Mouse (Mus musculus) lung, adult 2 months (tissue): ENCODE measurements around the gene Lpar3. TPM values are rescaled to one million over a fixed set of nuclear protein-coding genes. Genes with fewer than 3 reads are reported as not detected.

Experiments
- DNase-seq: peaks from one replicate; pipeline ENCODE4 v3.0.0; 2022
- H3K4me1 ChIP-seq: fragments of 200-500 bp; 2 replicates; pipeline ENCODE4 v1.6.1; 2011; ENCODE audit warnings: low read length; ENCODE audit not compliant: control insufficient read depth, insufficient read depth
- H3K4me3 ChIP-seq: fragments of 200-500 bp; replicated peaks from 2 replicates; pipeline ENCODE3; 2011; ENCODE audit warnings: low read depth, mild to moderate bottlenecking, control low read depth, low read length; ENCODE audit errors: extremely low read depth
- CTCF ChIP-seq: fragments of 200-500 bp; IDR thresholded peaks from 2 replicates; pipeline ENCODE4 v1.5.1; 2011; ENCODE audit warnings: mild to moderate bottlenecking, low read length, control low read depth; ENCODE audit not compliant: insufficient read depth
- POLR2A ChIP-seq: fragments of 200-500 bp; IDR thresholded peaks from 2 replicates; pipeline ENCODE4 v1.6.1; 2011; ENCODE audit warnings: low read depth, mild to moderate bottlenecking, control low read depth, low read length, borderline replicate concordance; ENCODE audit errors: extremely low read depth
- WGBS: fragments of 180-500 bp; shearing (Covaris S2); methylation state at CpG from one replicate; pipeline ENCODE4 v1.1.7; 2018; 5-methylcytosine and 5-hydroxymethylcytosine counted together
- polyA plus RNA-seq: library from polyadenylated mRNA; depleted of rRNA; stranded (reverse); fragments of >200 nt; gene quantifications from 2 replicates; pipeline ENCODE4 v1.2.3, GENCODE M21; 2012

Lpar3 gene
- polyA plus RNA-seq, 1 experiment: 17.8 TPM

- Histone ChIP-seq H3K4me1 (no peaks in the 10 kb centered on the region), H3K4me3 (no peak overlapping the region)
- DNase-seq: no peak
- WGBS: 76% methylated on average over 13 of the region's 13 CpGs
- TF ChIP-seq CTCF (no peak), POLR2A (no peak)
These were observed 8.0 kb downstream of the Lpar3 start for GRCm38 (mm10) chr3:146228559-146229310.

- no peak for DNase-seq
- Histone ChIP-seq H3K4me1 (no peaks in the 10 kb centered on the region; the same call in 1 of the 2 replicates), H3K4me3 (no peak overlapping the region)
- 61% methylated on average over 7 of the region's 7 CpGs for WGBS
- TF ChIP-seq CTCF (no peak), POLR2A (no peak)
These were observed 11.9 kb downstream of the Lpar3 start for GRCm38 (mm10) chr3:146232708-146233107.

GRCm38 (mm10) chr3:146233741-146234140, 13.0 kb downstream of the Lpar3 start:
- no peaks in the 10 kb centered on the region; the same call in 1 of the 2 replicates for H3K4me1 ChIP-seq
- H3K4me3 ChIP-seq: no peak overlapping the region
- no peak for TF ChIP-seq POLR2A
- WGBS: 33% methylated on average over 4 of the region's 4 CpGs
- DNase-seq: no peak

GRCm38 (mm10) chr3:146234530-146234929, 13.8 kb downstream of the Lpar3 start:
- Histone ChIP-seq H3K4me3 (no peak overlapping the region), H3K4me1 (no peaks in the 10 kb centered on the region; the same call in 1 of the 2 replicates)
- DNase-seq: no peak
- no peak for TF ChIP-seq POLR2A
- no peak for TF ChIP-seq CTCF
- 48% methylated on average over 10 of the region's 10 CpGs for WGBS

- no peak overlapping the region for H3K4me3 ChIP-seq
- WGBS: 72% methylated on average over 8 of the region's 8 CpGs
- H3K4me1 ChIP-seq: no peaks in the 10 kb centered on the region; the same call in 1 of the 2 replicates
- TF ChIP-seq POLR2A: no peak
- no peak for TF ChIP-seq CTCF
- DNase-seq: no peak
These were observed 15.5 kb downstream of the Lpar3 start for GRCm38 (mm10) chr3:146236280-146236679.

GRCm38 (mm10) chr3:146237676-146238075, 16.9 kb downstream of the Lpar3 start:
- TF ChIP-seq POLR2A (no peak), CTCF (no peak)
- no peaks in the 10 kb centered on the region; the same call in 1 of the 2 replicates for H3K4me1 ChIP-seq
- WGBS: 85% methylated on average over 5 of the region's 5 CpGs
- DNase-seq: no peak
- H3K4me3 ChIP-seq: no peak overlapping the region

- no peaks in the 10 kb centered on the region; the same call in 1 of the 2 replicates for H3K4me1 ChIP-seq
- no peak for DNase-seq
- TF ChIP-seq POLR2A (no peak), CTCF (no peak)
- no peak overlapping the region for H3K4me3 ChIP-seq
- 94% methylated on average over 1 of the region's 1 CpGs for WGBS
These were observed 23.9 kb downstream of the Lpar3 start for GRCm38 (mm10) chr3:146244630-146245029.

- TF ChIP-seq POLR2A (no peak), CTCF (no peak)
- WGBS: 41% methylated on average over 8 of the region's 8 CpGs
- no peak overlapping the region for H3K4me3 ChIP-seq
- no peaks in the 10 kb centered on the region; the same call in 1 of the 2 replicates for H3K4me1 ChIP-seq
- DNase-seq: no peak
These were observed 25.8 kb downstream of the Lpar3 start for GRCm38 (mm10) chr3:146246557-146246956.

- TF ChIP-seq POLR2A: no peak
- no peak for TF ChIP-seq CTCF
- DNase-seq: no peak
- 58% methylated on average over 2 of the region's 2 CpGs for WGBS
These were observed 26.2 kb downstream of the Lpar3 start for GRCm38 (mm10) chr3:146246992-146247391.

GRCm38 (mm10) chr3:146249895-146250294, 29.1 kb downstream of the Lpar3 start:
- Histone ChIP-seq H3K4me3 (no peak overlapping the region), H3K4me1 (peaks cover 4% of the 10 kb centered on the region)
- 72% methylated on average over 8 of the region's 8 CpGs for WGBS

More at GRCm38 (mm10) chr3:146246992-146247391, 26.2 kb downstream of the Lpar3 start:
- Histone ChIP-seq H3K4me3 (no peak overlapping the region), H3K4me1 (no peaks in the 10 kb centered on the region; the same call in 1 of the 2 replicates)

More at GRCm38 (mm10) chr3:146249895-146250294, 29.1 kb downstream of the Lpar3 start:
- DNase-seq: no peak
- TF ChIP-seq CTCF (no peak), POLR2A (no peak)
